ENCODE assay signal across 8 mouse cellular contexts in the genomic region with DNA sequence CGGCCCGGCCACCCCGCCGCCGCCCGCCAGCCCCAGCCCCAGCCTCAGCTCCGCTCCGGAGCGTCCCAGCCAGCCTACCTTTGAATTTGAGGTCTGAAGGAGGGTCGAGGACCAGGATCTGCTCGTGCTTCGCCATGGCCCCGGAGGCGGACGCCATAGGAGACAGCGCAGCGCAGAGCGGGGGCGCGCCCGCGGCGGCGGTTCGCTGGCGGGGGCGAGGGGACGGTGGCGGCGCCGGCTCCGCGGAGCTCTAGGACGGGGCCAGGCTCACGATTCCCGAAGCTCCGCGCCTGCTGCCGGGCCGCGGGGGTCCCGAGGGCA. TPM values are rescaled to one million over a fixed set of nuclear protein-coding genes. Genes with fewer than 3 reads are reported as not detected.
A peak's percentile ranks its signal among the peaks of the same experiment; 100 is the strongest.
DNase-seq lines count a peak whose midpoint lies in the region; ATAC-seq lines count a peak whose summit lies in the region.

No protein-coding gene starts in this region.

- peak overlapping the region; percentile 79 for H3K4me2 ChIP-seq in forebrain, embryonic 13.5 days
- peak overlapping the region; percentile 75 for H3K4me2 ChIP-seq in liver, embryonic 16.5 days (ENCODE audit: low read depth, low read length)

- DNase-seq in heart, embryonic 10.5 days (ENCODE audit: low spot score): no peak
- no peak for DNase-seq in heart, postnatal 4 days
- no peak for DNase-seq in gastrocnemius, postnatal 4 days (ENCODE audit: low spot score in 2 of 2)
- DNase-seq in cerebellum, adult 9-11 months: no peak
- no peak for DNase-seq in cerebellum, adult 18-20 months

- no peaks in the 10 kb centered on the region for H3K27me3 ChIP-seq in heart, embryonic 10.5 days (ENCODE audit: insufficient read depth, poor library complexity, severe bottlenecking)
- H3K27me3 ChIP-seq in forebrain, embryonic 13.5 days: no peaks in the 10 kb centered on the region
- H3K27me3 ChIP-seq in liver, embryonic 16.5 days (ENCODE audit: control insufficient read depth, insufficient read depth, low read depth, low read length): no peaks in the 10 kb centered on the region

- H3K27ac ChIP-seq in heart, embryonic 10.5 days: peak overlapping the region; percentile 99
- peak overlapping the region; percentile 99 for H3K27ac ChIP-seq in forebrain, embryonic 13.5 days
- peak overlapping the region; percentile 97 for H3K27ac ChIP-seq in liver, embryonic 16.5 days (ENCODE audit: low read length)

- no peaks in the 10 kb centered on the region for H3K9me3 ChIP-seq in heart, embryonic 10.5 days
- no peaks in the 10 kb centered on the region for H3K9me3 ChIP-seq in forebrain, embryonic 13.5 days (replicated peaks)
- H3K9me3 ChIP-seq in liver, embryonic 16.5 days (replicated peaks; ENCODE audit: control insufficient read depth, low read length): no peaks in the 10 kb centered on the region

- H3K4me3 ChIP-seq in heart, embryonic 10.5 days: peak overlapping the region; percentile 89
- peak overlapping the region; percentile 82 for H3K4me3 ChIP-seq in forebrain, embryonic 13.5 days
- peak overlapping the region; percentile 98 for H3K4me3 ChIP-seq in liver, embryonic 16.5 days (ENCODE audit: low read depth, low read length)

- WGBS in heart, embryonic 10.5 days: under 1% methylated on average over 39 of the region's 42 CpGs
- WGBS in forebrain, embryonic 13.5 days: under 1% methylated on average over 29 of the region's 42 CpGs
- WGBS in liver, embryonic 16.5 days (ENCODE audit: insufficient replicate concordance): 1% methylated on average over 36 of the region's 42 CpGs

- H3K9ac ChIP-seq in forebrain, embryonic 13.5 days: peak overlapping the region; percentile 99
- peak overlapping the region; percentile 99 for H3K9ac ChIP-seq in liver, embryonic 16.5 days (ENCODE audit: low read depth, low read length)

- no peaks in the 10 kb centered on the region for H3K36me3 ChIP-seq in heart, embryonic 10.5 days
- H3K36me3 ChIP-seq in forebrain, embryonic 13.5 days (ENCODE audit: poor library complexity, severe bottlenecking): no peaks in the 10 kb centered on the region
- H3K36me3 ChIP-seq in liver, embryonic 16.5 days (ENCODE audit: control insufficient read depth, insufficient read depth): no peaks in the 10 kb centered on the region

- peaks cover 24% of the 10 kb centered on the region for H3K4me1 ChIP-seq in heart, embryonic 10.5 days
- peaks cover 41% of the 10 kb centered on the region for H3K4me1 ChIP-seq in forebrain, embryonic 13.5 days
- peaks cover 34% of the 10 kb centered on the region for H3K4me1 ChIP-seq in liver, embryonic 16.5 days (ENCODE audit: control insufficient read depth, low read depth, low read length)

- peak; percentile 38 for ATAC-seq in CD4-positive, CD25-positive, alpha-beta regulatory T cell, adult 4 months
- peak; percentile 79 for ATAC-seq in forebrain, embryonic 13.5 days
- ATAC-seq in liver, embryonic 16.5 days (ENCODE audit: low read depth): peak; percentile 53

RNA-seq across cellular contexts. Expression of gene Vapa, which starts 0.3 kb away (rescaled TPM):
- polyA plus RNA-seq in heart, embryonic 10.5 days (2016; fragmentation: Nextera tagmentation; extraction: Ambion mirVana): 153 and 179 TPM in 2 replicates
- 100 to 1,000 TPM; 109 to 111 TPM for total RNA-seq in heart, postnatal 4 days (2021)
- polyA plus RNA-seq in CD4-positive, CD25-positive, alpha-beta regulatory T cell, adult 4 months (2017; shearing (Covaris generic)): 10 to 100 TPM; 24.0 to 50.2 TPM
- 221 and 223 TPM in 2 replicates for polyA plus RNA-seq in forebrain, embryonic 13.5 days (2015; fragmentation: Nextera tagmentation; extraction: Ambion mirVana)
- 55.8 and 57.0 TPM in 2 replicates for polyA plus RNA-seq in liver, embryonic 16.5 days (2015; fragmentation: Nextera tagmentation; extraction: Ambion mirVana)
- total RNA-seq in gastrocnemius, postnatal 4 days (2021): 100 to 1,000 TPM; 142 to 159 TPM

RNA-seq across cellular contexts. Expression of gene Txndc2, which starts 28.9 kb away (rescaled TPM):
- 0.12 TPM in 1 of 2 replicates, not detected in the other for polyA plus RNA-seq in heart, embryonic 10.5 days (2016; fragmentation: Nextera tagmentation; extraction: Ambion mirVana)
- under 1 TPM; 0.14 to 0.47 TPM for total RNA-seq in heart, postnatal 4 days (2021)
- not detected for polyA plus RNA-seq in CD4-positive, CD25-positive, alpha-beta regulatory T cell, adult 4 months (2017; shearing (Covaris generic))
- 0.09 and 0.16 TPM in 2 replicates for polyA plus RNA-seq in forebrain, embryonic 13.5 days (2015; fragmentation: Nextera tagmentation; extraction: Ambion mirVana)
- not detected in 2 replicates for polyA plus RNA-seq in liver, embryonic 16.5 days (2015; fragmentation: Nextera tagmentation; extraction: Ambion mirVana)
- total RNA-seq in gastrocnemius, postnatal 4 days (2021): under 1 TPM; 0.23 to 0.29 TPM
